32 mouse cellular contexts compared by ENCODE assay signal in the genomic region with DNA sequence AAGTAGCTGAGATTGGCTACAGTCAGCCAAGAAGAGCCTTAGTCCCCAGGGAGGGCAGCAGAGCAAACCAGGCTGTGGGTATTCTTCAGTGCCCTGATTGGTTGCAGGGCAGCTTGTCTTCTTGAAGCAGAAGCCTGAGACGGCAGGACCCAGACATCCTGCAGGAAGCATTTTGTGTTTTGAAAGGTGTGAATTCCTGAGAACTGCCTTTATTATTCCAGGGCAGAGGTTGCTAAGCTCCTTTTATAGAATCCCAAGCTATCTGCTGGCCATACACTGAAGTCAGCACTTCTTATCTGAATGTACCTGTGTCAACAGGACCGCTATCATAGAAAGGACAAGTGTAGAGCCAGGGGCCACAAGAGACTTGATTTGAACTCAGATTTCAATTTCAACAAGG. TPM values are rescaled to one million over a fixed set of nuclear protein-coding genes. Genes with fewer than 3 reads are reported as not detected.
"Had no signal": no experiment of that assay in that cellular context is flagged by ENCODE, and none has a peak within 500 bp of the region (broad histone marks: within the 10 kb centered on the region; RNA-seq: fewer than 3 reads in every experiment).

No protein-coding gene starts in this region.

- H3K27me3 ChIP-seq: heart, embryonic 12.5 days; kidney, embryonic 15.5 days had no signal

- ATAC-seq: forebrain, embryonic 16.5 days; hindbrain, embryonic 16.5 days had no signal

- H3K27ac ChIP-seq: gastrocnemius, adult 2 months; heart, embryonic 10.5 days; hindbrain, embryonic 10.5 days; hindbrain, embryonic 12.5 days; hindbrain, embryonic 14.5 days; kidney, embryonic 15.5 days; kidney, postnatal 0 days; left cerebral cortex, adult 2 months; limb, embryonic 10.5 days; limb, embryonic 12.5 days had no signal

- H3K9me3 ChIP-seq: heart, embryonic 10.5 days; heart, embryonic 12.5 days; hindbrain, embryonic 10.5 days; hindbrain, embryonic 12.5 days; kidney, embryonic 15.5 days; limb, embryonic 10.5 days; limb, embryonic 12.5 days had no signal

- H3K36me3 ChIP-seq: heart, embryonic 10.5 days; heart, embryonic 12.5 days; hindbrain, embryonic 10.5 days; hindbrain, embryonic 12.5 days; kidney, embryonic 15.5 days; limb, embryonic 10.5 days; limb, embryonic 12.5 days had no signal

- H3K4me3 ChIP-seq: gastrocnemius, adult 2 months; heart, embryonic 10.5 days; heart, embryonic 12.5 days; hindbrain, embryonic 10.5 days; hindbrain, embryonic 12.5 days; kidney, embryonic 15.5 days; left cerebral cortex, adult 2 months; limb, embryonic 10.5 days; limb, embryonic 12.5 days had no signal

- H3K9ac ChIP-seq: heart, embryonic 12.5 days; hindbrain, embryonic 12.5 days; hindbrain, embryonic 14.5 days; kidney, embryonic 15.5 days; limb, embryonic 12.5 days had no signal

- H3K4me2 ChIP-seq: heart, embryonic 12.5 days; hindbrain, embryonic 12.5 days; hindbrain, embryonic 14.5 days; kidney, embryonic 15.5 days; limb, embryonic 12.5 days; liver, embryonic 11.5 days had no signal

- DNase-seq: gastrocnemius, adult 2 months; gastrocnemius, postnatal 10 days; gastrocnemius, postnatal 25 days; heart, adult 18-20 months; heart, postnatal 10 days; heart, postnatal 4 days; kidney, adult 11 months; kidney, adult 2 months; kidney, adult 9 months; kidney, postnatal 14 days; kidney, postnatal 36 days; layer of hippocampus, adult 9-11 months; layer of hippocampus, postnatal 36 days; liver had no signal

RNA-seq across cellular contexts. Expression of gene Slc15a1, which starts 10.8 kb away (rescaled TPM):
- total RNA-seq: gastrocnemius, adult 2 months; gastrocnemius, postnatal 10 days; gastrocnemius, postnatal 25 days; gastrocnemius, postnatal 4 days; heart, adult 18-20 months; heart, postnatal 10 days; heart, postnatal 25 days; layer of hippocampus, adult 18-20 months; layer of hippocampus, adult 8-10 months; layer of hippocampus, postnatal 36 days; left cerebral cortex, adult 2 months; left cerebral cortex, postnatal 36 days had no signal
- polyA plus RNA-seq: forebrain, embryonic 16.5 days; heart, embryonic 10.5 days; heart, embryonic 12.5 days; hindbrain, embryonic 14.5 days; limb, embryonic 10.5 days; limb, embryonic 12.5 days; liver, embryonic 11.5 days had no signal
